Mouse (Mus musculus) heart, embryonic 16.5 days (tissue): ENCODE measurements around the gene Thada. TPM values are rescaled to one million over a fixed set of nuclear protein-coding genes. Genes with fewer than 3 reads are reported as not detected.

Experiments
- ATAC-seq: fragments of 200-750 bp; cut with Nextera tagmentation; replicated peaks from 2 replicates; pipeline ENCODE4 v1.8.0; 2017; ENCODE audit warnings: moderate number of reproducible peaks; ENCODE audit not compliant: insufficient read depth, low FRiP score; ENCODE audit errors: extremely low read depth
- H3K27ac ChIP-seq: fragments of 300-500 bp; sonication (generic); 2 replicates; pipeline ENCODE4 v1.5.1; 2014; ENCODE audit warnings: mild to moderate bottlenecking, low read length, control low read depth, moderate library complexity
- H3K27me3 ChIP-seq: fragments of 300-500 bp; sonication (generic); 2 replicates; pipeline ENCODE4 v1.6.1; 2014; ENCODE audit warnings: low read length, mixed read lengths; ENCODE audit not compliant: control insufficient read depth, insufficient read depth
- H3K36me3 ChIP-seq: fragments of 300-500 bp; sonication (generic); 2 replicates; pipeline ENCODE4 v1.6.1; 2014; ENCODE audit not compliant: control insufficient read depth, insufficient read depth
- H3K4me1 ChIP-seq: fragments of 300-500 bp; sonication (generic); 2 replicates; pipeline ENCODE4 v1.6.1; 2014; ENCODE audit warnings: low read length, mixed read lengths; ENCODE audit not compliant: control insufficient read depth, insufficient read depth
- H3K4me2 ChIP-seq: fragments of 300-500 bp; sonication (generic); 2 replicates; pipeline ENCODE4 v1.6.1; 2014; ENCODE audit warnings: low read depth, mild to moderate bottlenecking, control low read depth, low read length
- H3K4me3 ChIP-seq: fragments of 300-500 bp; sonication (generic); 2 replicates; pipeline ENCODE4 v1.5.1; 2014; ENCODE audit warnings: mild to moderate bottlenecking, control low read depth, low read length
- H3K9ac ChIP-seq: fragments of 300-500 bp; sonication (generic); 2 replicates; pipeline ENCODE4 v1.6.1; 2014; ENCODE audit warnings: low read length, control low read depth
- H3K9me3 ChIP-seq: fragments of 300-500 bp; sonication (generic); replicated peaks from 2 replicates; pipeline ENCODE4 v1.6.1; 2016; ENCODE audit warnings: low read length; ENCODE audit not compliant: control insufficient read depth
- WGBS: fragments of 180-500 bp; shearing (Covaris S2); extraction: QIAGEN DNeasy Blood & Tissue Kit; methylation state at CpG from one replicate; pipeline ENCODE4 v1.1.7; 2014; 5-methylcytosine and 5-hydroxymethylcytosine counted together
- polyA plus RNA-seq: library from polyadenylated mRNA; unstranded; fragments of >200 nt; fragmentation: Nextera tagmentation; extraction: Ambion mirVana; gene quantifications from 2 replicates; pipeline ENCODE4 v1.2.1, GENCODE M21; 2015

Gene Thada
- polyA plus RNA-seq, 1 experiment from 2014 or later: 4.8 TPM

GRCm38 (mm10) chr17:84334241-84335014 lies 131.6 kb downstream of the Thada start:
- Histone ChIP-seq H3K27ac (no peak overlapping the region), H3K36me3 (peaks cover 7% of the 10 kb centered on the region), H3K9ac (no peak overlapping the region), H3K4me2 (no peak overlapping the region), H3K4me3 (no peak overlapping the region), H3K27me3 (no peaks in the 10 kb centered on the region), H3K9me3 (no peaks in the 10 kb centered on the region), H3K4me1 (no peaks in the 10 kb centered on the region)
- WGBS: 63% methylated on average over 5 of the region's 5 CpGs
- ATAC-seq: no peak

- H3K27ac ChIP-seq: no peak overlapping the region
- no peaks in the 10 kb centered on the region for H3K9me3 ChIP-seq
- no peak for ATAC-seq
- H3K4me1 ChIP-seq: no peaks in the 10 kb centered on the region
- H3K27me3 ChIP-seq: no peaks in the 10 kb centered on the region
- no peak overlapping the region for H3K9ac ChIP-seq
- H3K4me3 ChIP-seq: no peak overlapping the region
- H3K36me3 ChIP-seq: peaks cover 7% of the 10 kb centered on the region
- H3K4me2 ChIP-seq: no peak overlapping the region
- WGBS: 87% methylated on average over 5 of the region's 5 CpGs
These were observed 133.1 kb downstream of the Thada start for GRCm38 (mm10) chr17:84332940-84333339.

GRCm38 (mm10) chr17:84330986-84331385 lies 135.0 kb downstream of the Thada start:
- Histone ChIP-seq H3K27ac (no peak overlapping the region), H3K27me3 (no peaks in the 10 kb centered on the region), H3K4me3 (no peak overlapping the region), H3K36me3 (peaks cover 7% of the 10 kb centered on the region), H3K9me3 (no peaks in the 10 kb centered on the region), H3K4me1 (no peaks in the 10 kb centered on the region), H3K9ac (no peak overlapping the region), H3K4me2 (no peak overlapping the region)
- ATAC-seq: no peak
- WGBS: 77% methylated on average over 8 of the region's 8 CpGs

- Histone ChIP-seq H3K4me1 (no peaks in the 10 kb centered on the region), H3K9me3 (no peaks in the 10 kb centered on the region), H3K27ac (no peak overlapping the region; the same call in 1 of the 2 replicates), H3K4me3 (no peak overlapping the region), H3K9ac (no peak overlapping the region), H3K27me3 (no peaks in the 10 kb centered on the region), H3K36me3 (peaks cover 7% of the 10 kb centered on the region), H3K4me2 (no peak overlapping the region)
- 70% methylated on average over 6 of the region's 6 CpGs for WGBS
- ATAC-seq: peak; percentile 37; the same call in 1 of the 2 replicates
These were observed 135.5 kb downstream of the Thada start for GRCm38 (mm10) chr17:84330506-84330905.

DNA sequence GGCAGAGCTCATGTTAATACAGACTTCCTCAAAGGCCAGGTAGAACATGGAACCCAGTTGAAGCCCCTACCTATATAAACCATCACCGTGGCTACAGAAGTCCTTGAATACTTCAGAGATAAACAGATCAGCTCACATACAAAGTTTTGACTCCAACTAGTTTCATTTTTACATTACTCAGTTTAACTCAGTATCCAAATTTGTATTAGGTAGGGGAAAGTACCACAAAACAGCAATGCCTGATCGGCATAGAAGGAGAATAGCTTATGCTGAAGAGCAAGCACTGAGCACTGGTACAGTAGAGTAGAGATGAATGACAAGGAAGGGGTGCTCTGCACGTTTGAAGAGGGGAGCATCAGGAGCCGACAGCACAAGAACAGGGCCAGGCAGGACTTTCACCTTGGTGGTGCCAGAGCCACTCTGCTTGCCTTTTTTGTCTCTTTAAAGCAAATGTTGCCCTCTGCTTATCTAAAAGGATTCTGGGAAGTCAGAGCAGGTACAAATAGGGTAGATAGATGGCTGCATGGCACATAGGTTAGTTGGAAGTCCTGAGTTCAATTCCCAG lies 136.0 kb downstream of the Thada start:
- 75% methylated on average over 4 of the region's 4 CpGs for WGBS
- H3K27ac ChIP-seq: no peak overlapping the region; the same call in 1 of the 2 replicates

DNA sequence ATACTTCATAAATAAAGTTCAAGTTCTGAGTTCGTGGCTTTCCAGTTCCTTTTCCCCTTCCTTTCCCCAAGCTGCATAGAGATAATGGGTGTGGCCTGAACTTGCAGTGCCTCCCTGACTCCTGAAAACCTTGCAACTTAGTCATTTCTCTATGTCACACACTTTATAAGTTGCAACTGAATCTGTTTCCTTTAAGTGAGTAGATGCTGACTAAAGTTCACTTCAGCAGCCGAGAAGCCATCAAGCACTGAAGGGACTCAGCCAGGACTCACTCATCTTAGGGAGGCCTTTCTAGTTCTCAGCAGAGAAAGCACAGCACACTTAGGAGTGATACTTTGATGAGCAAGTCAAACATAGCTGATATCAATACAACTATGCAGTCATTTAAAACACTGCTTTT lies 137.5 kb downstream of the Thada start:
- H3K9me3 ChIP-seq: no peaks in the 10 kb centered on the region
- no peak overlapping the region for H3K27ac ChIP-seq
- no peak overlapping the region for H3K4me2 ChIP-seq
- H3K4me3 ChIP-seq: no peak overlapping the region
- H3K4me1 ChIP-seq: no peaks in the 10 kb centered on the region
- no peaks in the 10 kb centered on the region for H3K27me3 ChIP-seq
- peaks cover 4% of the 10 kb centered on the region; the same call in 1 of the 2 replicates for H3K36me3 ChIP-seq
- H3K9ac ChIP-seq: no peak overlapping the region
- WGBS: 69% methylated on average over 2 of the region's 2 CpGs
- ATAC-seq: no peak

More for the DNA sequence above, 136.0 kb downstream of the Thada start:
- no peak overlapping the region for H3K9ac ChIP-seq
- H3K4me3 ChIP-seq: no peak overlapping the region
- H3K9me3 ChIP-seq: no peaks in the 10 kb centered on the region
- no peak for ATAC-seq
- no peaks in the 10 kb centered on the region for H3K27me3 ChIP-seq
- H3K36me3 ChIP-seq: peaks cover 4% of the 10 kb centered on the region; the same call in 1 of the 2 replicates
- H3K4me2 ChIP-seq: no peak overlapping the region
- H3K4me1 ChIP-seq: no peaks in the 10 kb centered on the region

- no peaks in the 10 kb centered on the region for H3K27me3 ChIP-seq
- H3K36me3 ChIP-seq: no peaks in the 10 kb centered on the region
- no peak overlapping the region for H3K4me2 ChIP-seq
- no peaks in the 10 kb centered on the region for H3K9me3 ChIP-seq
- no peak for ATAC-seq
- no peak overlapping the region for H3K9ac ChIP-seq
- H3K4me1 ChIP-seq: no peaks in the 10 kb centered on the region
- H3K4me3 ChIP-seq: no peak overlapping the region
- no peak overlapping the region for H3K27ac ChIP-seq
- WGBS: 91% methylated on average over 11 of the region's 12 CpGs
These were observed 138.7 kb downstream of the Thada start for GRCm38 (mm10) chr17:84327051-84327925.

DNA sequence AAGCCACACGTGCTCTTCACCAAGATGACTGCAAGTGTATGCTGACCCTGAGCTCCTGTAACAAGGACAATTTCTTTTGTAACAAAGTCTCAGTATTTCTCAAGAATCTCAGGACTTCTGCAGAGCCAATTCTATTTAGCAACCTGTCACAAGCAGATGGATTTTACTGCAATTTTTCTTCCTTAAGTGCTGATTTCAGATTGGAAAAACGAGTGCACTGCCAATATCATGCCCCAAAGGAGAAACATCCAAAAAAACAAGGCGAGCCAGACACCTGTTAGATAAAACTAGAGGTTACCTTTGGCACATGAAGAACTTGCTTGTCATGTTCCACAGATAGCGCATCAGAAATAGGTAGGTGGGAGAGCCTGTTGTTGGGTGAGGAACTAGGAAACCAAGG lies 143.8 kb downstream of the Thada start:
- no peak for ATAC-seq

More for the DNA sequence above, 143.8 kb downstream of the Thada start:
- no peaks in the 10 kb centered on the region for H3K36me3 ChIP-seq
- no peak overlapping the region for H3K9ac ChIP-seq
- H3K27me3 ChIP-seq: no peaks in the 10 kb centered on the region
- H3K27ac ChIP-seq: no peak overlapping the region
- no peaks in the 10 kb centered on the region for H3K4me1 ChIP-seq
- no peak overlapping the region for H3K4me2 ChIP-seq
- H3K4me3 ChIP-seq: no peak overlapping the region
- H3K9me3 ChIP-seq: no peaks in the 10 kb centered on the region
- WGBS: 86% methylated on average over 4 of the region's 4 CpGs
